Mouse (Mus musculus) stomach, postnatal 0 days (tissue): ENCODE measurements at regions not wholly inside any gene's neighbourhood (a gene's known extent, or its start where the extent isn't known, plus 50 kb on each side); places are given as distances from the start of the nearest gene placed in this dataset.

Experiments
- CTCF ChIP-seq: IDR thresholded peaks from 2 replicates; pipeline ENCODE4 v1.5.1; 2016; ENCODE audit warnings: antibody characterized with exemption, low read depth, mild to moderate bottlenecking, moderate library complexity
- EP300 ChIP-seq: optimal IDR thresholded peaks from 2 replicates; pipeline ENCODE3; 2016; ENCODE audit warnings: antibody characterized with exemption

GRCm38 (mm10) chr4:142503761-142504160, 264.6 kb upstream of the Kazn start:
- no peak for TF ChIP-seq EP300
- no peak for TF ChIP-seq CTCF
